Mouse (Mus musculus) cerebellum, adult 18-20 months (tissue): ENCODE data around the gene Ldb3.

Experiments used
- DNase-seq, 2 experiments: peaks; one replicate each; pipeline ENCODE4 v3.0.0; 2021

The Ldb3 gene

DNA sequence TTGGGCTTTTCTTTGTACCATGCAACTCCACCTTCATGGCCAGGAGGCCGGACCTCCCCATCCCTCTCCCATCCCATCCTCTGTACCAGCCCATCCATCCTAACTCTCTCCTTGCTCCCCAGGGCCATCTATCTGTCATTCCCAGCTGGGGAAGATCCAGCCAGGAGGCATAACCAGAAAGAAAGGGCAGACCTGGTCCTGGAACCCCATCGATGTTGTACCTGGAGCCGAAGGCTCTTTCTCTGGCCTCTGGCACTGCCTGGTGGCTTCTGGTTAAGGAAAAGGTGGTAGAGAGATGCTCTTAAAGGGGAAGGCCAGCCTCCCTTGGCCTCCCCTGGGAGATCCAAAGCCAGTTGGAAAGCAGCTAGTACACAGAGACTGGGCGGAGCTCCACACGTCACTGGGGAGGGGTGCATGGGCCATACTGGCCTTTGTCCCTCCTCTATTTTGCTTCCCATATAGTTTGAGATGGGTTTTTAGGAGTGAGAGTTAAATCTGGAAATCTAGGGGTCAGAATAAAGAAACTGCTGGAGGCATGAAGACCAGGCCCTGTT lies 1.6 kb upstream of the Ldb3 start:
- DNase-seq, result no peak

DNA sequence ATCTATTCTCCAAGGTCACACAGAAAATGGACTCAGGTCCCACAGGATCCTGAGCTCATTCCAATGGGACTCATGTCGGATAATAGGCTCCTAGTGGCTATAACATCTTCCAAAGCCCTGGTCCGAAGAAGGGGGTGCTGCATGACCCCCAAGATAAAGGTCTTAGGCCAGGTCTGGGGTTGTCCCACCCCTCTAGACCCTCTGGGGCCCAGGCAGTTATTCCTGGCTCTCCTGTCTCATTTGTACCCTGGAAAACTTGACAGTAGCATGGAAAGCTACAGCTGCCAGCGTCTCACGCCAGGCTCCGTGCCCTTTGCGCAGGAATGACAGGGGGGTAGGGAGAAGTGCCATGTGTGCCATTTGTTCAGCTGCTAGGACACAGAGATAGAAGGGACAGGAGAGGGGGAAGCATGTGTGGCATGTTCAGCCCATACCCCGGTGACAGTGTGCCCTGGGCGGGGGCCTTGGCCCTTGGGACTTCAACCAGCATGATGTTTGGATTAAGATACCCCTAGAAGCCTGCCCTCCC lies 767 bp upstream of the Ldb3 start:
- DNase-seq, result no peak

DNA sequence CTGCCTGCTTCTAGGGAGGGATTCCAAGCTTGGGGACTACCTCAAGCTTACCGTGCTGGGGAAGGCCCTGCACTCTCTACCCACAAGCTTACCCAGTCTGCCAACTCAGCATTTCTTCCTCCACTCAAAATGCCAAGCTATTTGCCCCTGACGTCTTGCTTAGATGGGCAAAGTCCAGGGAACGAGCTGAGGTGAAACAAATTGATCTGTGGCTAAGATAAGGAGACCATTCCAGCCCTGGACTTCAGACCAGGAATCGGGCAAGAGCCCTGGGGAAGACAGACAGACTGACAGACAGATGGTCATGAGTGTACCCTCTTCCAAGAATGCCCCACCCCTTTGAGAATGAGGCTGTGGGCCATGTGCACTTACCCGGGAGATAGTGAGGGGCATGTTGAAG lies 477 bp downstream of the Ldb3 start:
- DNase-seq, result no peak

DNA sequence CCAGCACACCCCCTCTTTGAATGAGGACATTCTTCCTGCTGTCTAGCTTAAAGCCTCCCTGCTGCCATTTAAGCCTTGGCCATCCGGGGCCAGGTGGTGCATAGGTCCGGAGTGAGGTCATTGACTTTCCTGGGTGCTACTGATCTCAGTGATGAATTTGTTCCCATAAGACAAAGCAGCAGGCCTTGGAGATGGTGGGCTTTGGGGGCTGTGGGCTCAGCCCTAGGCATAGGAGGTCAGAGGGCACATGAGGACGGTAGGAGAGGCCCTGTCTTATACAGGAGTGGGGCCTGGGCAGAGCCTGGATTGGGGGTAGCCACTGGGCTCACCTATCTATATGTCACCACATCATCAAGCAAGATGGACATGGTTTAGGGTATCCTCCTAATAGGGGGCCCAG lies 1.6 kb downstream of the Ldb3 start:
- DNase-seq, result no peak

DNA sequence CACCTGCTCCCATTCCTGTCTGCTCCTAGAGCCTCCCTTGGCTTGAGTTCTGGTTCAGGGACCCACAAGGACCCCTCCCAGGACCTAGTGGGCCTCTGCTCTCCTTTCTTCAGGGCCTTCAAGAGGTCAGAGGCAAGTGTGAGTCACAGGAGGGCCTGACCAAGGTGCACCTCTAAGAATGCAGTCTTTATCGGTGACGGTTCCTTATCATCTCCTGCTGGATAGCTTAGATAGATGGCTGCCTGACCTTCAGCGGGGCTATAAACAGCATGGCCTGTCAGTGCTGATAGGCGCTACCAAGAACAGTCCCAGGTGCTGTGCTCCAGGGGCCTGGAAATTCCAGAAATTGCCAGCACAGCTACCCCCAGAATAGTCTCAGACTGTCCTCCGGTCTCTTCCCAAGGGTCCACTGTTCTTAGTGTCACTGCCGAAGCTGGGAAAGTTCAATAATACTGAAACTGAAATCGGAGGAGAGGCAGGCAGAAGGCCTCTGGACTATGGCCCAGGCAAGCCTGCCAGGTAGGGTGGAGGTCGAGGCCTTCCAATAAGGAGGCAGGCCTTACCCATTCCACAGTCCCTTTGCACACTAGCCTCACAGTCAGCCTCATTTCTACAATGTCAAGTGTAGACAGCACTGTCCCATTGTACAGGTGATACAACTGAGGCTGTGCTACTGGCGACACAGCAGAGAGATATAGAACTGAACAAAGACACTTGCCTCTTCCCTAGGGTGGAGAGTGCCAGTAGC lies 3.0 kb downstream of the Ldb3 start:
- no peak for DNase-seq

DNA sequence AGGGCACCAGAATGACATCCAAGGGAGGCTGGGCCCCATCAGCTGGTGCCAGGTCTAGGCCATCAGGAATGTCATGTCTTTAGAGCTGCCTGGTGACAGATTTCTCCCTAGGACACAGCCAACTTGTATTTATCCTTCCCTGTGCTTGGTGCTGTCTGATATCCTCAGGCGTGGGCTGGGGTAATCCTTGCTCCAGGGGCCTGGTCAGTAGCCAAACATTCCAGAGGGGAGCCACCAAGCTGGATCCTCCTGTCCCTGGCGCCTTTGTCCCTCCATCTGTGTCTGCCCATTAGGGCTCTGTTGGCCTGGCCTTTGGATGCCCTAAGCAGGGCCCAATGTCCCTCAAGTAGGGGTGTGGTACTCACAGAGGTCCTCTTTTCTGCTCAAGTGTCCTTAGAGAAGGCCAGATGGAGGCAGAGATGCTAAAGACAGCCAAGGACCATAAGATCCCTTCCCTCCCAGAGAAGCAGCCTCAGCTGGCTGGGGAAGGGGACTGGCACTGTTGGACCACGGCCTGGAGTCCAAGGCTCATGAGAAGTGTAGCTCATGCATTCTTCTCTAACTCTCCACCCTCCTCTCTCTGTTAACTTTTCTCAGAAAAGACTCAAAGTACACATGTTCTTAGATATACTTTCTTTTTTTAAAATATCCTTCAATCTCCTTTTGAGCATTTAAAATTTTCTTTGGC lies 5.6 kb downstream of the Ldb3 start:
- DNase-seq, result no peak

DNA sequence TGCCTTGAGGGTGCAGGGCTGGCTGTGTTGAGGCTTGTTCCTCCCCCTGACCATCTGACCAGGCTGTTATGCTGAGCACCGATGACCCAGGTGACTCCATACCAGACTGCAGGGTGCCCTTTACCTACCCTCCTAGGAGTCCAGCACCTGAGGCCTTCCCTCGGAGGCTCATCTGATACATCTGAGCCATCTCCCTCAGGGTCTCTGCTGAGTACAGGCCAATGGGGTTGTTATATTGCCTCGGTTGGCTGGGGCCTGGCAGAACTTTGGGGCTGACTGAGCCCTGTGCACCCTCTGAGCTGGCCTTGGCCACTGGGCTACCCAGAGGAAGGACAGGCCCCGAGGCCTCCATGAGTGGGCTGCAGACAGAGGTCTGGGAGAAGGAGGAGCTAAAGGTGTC lies 11.6 kb downstream of the Ldb3 start:
- no peak for DNase-seq

DNA sequence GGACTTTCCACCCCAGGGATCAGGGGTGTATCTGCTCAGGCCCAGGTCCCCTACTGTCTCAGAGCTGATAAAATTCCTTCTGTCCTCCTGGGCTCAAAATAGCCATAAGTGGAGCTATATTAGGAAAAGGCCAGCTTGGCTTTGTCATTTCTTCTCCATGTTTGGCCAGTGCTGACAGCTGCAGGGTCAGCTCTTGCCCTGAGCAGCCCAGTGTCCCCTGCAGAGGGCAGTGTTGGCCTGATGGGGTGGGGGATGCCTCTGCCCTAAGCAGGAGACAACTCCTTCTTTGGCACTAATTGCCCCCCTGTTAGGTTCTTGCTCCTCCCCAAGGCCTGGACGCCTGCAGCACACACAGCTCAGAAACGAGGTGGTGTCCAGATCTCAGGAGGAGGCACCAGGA lies 14.4 kb downstream of the Ldb3 start:
- DNase-seq, result peak in 1 of 2 experiments; percentile 16

DNA sequence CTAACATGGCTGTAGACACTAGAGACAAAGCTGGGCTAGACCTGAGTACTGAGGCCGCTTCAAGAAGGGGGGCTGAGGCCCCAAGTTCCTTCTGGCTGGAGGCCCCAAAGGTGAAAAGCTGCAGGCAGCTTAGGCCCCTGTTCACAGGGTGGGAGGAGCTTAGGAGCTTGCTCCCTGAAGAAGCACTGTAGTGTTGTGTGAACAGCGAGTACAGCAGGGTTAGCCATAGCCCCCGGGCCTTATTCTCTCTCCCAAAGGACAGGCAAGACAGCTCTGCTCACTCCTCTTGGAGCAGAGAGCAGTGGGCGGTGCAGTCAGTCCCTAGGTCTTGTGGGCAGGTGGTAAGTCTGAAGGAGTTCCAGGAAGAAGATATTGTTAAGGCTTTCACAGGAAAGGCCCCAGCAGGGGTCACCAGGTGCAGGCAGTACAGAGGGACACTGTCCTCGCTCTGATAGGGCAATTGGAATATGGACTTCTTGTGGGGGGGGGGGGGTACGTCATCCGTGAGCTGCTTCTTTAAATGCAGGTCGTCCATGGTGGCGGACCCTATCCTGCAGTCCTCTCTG lies 15.1 kb downstream of the Ldb3 start:
- no peak for DNase-seq

DNA sequence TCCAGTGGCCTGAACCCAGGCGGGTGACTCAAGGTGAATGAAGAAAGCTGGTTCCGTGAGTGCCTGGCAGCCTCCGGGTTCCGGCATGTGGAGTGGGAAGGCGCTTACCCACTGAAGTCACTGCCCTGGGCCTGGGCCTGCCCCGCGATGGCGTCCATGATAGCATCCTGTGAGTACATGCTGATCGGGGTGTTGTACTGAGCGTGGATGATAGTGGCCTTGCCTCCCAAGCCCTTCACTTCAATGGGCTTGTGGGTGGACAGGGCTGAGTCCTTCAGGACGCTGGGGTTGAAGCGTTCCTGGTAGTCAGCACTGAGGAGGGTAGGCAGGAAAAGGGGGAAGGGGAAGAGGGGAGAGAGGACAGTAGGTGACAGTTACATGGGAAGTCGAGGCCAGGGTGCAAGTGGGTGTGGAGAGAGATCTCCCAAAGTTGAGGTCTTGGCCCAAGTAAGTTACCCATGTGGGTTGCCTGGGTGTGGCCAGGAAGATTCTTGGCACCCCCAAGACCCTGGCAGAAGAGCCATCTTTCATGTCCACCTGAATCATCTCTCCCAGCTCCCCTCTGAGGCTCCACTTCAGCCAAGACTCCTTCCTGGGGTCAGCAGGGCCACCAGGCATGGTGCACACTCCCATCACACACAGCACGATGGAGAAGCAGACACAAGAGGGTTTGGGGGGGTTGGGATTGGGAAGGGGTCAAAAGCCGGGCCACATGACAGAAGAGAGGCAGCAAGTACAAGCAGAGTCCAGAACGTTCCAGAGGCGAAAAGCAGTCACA lies 16.7 kb downstream of the Ldb3 start:
- no peak for DNase-seq

DNA sequence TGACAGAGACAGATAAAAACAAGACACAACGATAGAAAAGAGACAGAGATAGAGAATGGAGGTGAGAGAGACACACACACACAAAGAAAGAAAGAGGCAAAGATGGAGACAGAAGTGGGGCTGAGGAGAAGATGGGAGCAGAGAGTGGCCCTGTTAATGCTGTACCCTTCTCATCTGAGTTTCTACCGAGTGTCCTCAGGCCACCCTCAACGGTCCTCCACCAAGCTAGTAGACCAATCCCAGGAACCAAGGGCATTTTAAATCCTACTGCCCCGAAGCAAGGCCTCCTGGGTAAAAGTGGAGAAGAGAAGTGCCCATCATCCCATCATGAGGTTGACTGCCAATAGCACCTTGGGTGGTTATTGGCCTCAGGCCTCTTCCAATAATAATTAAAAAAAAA lies 17.6 kb downstream of the Ldb3 start:
- DNase-seq, result no peak

DNA sequence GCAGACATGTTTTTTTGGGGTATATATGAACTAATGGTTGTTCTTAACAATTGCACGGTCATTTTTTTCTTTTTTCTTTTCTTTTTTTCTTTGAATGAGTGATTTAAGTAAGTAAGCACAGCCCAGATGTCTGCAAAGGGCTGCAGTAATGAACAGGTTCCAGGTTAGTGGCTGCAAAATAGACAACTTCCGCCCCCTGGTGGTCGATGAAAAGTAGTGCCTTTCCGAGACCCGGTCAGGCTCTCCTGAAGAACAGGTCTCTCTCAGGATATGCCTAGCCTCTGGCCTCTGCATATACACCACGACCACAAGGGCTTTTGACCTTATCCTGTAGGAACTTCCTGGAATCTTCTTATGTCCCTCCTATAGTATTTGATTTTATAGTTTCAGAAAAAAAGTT lies 18.2 kb downstream of the Ldb3 start:
- peak; percentile 86 to 90 for DNase-seq

DNA sequence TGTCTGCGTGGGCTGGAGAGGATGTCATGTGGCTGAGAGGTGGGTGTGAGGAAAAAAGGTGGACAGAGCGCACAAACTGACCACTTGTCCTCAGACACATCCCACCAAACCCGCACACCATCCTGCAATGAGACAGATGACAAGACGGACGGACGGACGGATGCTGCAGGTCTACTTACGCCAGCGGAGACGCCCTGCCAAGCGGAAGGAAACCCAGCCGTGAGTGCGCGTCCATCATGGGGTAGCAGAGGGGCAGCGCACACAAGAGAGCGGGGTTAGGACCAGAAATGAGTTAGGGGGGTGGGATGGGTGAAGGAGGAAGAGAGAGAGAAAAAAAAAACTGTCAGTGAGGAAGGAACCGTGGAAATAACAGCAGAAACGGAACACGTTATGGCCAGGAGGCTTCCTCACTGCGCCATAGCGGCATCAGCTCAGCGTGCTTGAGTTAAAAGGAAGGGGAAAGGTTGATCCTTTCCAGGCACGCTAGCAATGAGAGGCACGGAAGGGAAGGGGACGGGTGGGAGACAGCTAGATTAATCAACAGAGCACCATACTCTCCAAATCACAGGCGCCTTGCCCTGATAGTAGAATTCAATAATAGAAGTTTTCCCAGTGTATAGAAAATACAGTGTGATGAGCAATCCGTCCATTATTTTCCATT lies 18.8 kb downstream of the Ldb3 start:
- DNase-seq, result peak; percentile 12 to 26

DNA sequence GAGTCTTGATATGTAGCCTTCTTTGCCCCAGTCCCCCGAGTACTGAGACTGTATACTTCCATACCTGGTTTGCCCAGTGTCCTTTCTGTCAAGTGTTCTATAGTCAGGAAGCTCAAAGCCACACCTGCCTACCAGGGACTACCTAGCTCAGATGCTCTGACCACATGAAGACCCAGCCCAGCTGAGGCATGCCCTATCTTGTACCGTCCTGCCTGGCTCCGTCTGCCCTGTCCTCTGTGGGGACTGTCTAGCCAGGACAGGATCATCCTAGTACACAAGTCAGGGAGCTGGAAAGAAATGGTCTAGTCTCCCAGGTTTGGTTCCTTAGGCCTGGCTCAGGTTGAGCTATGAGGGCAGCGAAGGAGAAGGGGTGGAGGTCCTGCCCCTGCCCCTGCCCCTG lies 19.9 kb downstream of the Ldb3 start:
- no peak for DNase-seq

DNA sequence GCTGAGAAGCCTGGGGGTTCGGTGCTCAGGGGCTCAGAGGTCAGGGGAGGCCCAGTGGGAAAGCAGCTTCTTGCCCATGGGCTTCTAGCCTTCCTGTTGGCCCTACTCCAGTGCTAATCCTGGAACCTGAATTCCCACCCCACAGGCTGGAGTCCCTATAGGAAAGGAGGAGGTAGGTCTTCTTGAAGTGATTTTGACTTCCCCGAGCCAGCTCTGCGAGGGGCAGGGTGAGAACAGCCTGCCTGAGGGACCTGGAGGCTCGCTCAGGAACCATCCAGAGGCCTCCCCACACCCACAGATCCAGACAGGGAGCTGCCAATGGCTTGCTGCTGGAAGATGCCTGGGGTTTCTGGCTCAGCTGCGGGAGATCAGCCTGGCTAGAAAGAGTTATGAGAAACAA lies 20.8 kb downstream of the Ldb3 start:
- no peak for DNase-seq

DNA sequence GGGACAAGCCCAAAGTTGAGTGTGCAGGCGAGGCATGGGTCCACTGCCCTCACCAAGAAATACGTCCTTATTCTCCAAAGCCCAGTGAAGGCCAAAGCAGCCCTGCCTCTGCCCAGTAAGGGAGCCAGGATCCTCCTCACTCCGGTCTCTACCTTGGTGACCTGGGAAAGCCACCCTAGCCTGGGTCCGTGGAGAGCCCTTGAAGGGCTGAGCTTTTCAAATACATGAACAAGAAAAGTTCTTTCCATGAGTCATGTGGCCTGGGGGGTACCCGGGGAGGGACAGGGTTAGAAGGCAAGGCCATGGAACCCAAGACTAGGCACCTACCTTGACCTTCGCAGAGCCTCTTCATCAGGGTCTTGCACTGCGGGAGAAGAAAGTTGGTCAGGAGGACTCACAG lies 22.0 kb downstream of the Ldb3 start:
- DNase-seq, result no peak

DNA sequence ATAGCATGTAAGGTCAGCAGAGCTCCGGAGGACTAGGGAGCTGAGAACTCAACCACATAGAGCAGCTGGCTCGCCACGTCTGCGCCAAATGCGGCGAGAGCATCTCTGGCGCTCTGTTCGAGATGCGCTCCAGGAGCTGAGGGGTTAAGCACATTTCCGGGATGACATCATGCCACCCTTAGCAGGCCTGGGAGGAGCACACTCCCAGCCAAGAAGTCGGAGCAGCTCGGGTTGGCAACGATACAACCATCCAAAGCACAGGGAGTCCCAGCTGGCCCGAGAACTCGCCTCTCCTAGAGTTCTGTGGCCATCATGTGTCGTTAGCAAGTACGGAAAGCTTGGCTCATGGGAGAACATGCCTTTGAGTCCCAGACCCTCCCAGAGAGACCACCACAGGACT lies 22.8 kb downstream of the Ldb3 start:
- DNase-seq, result peak; percentile 41 to 47

DNA sequence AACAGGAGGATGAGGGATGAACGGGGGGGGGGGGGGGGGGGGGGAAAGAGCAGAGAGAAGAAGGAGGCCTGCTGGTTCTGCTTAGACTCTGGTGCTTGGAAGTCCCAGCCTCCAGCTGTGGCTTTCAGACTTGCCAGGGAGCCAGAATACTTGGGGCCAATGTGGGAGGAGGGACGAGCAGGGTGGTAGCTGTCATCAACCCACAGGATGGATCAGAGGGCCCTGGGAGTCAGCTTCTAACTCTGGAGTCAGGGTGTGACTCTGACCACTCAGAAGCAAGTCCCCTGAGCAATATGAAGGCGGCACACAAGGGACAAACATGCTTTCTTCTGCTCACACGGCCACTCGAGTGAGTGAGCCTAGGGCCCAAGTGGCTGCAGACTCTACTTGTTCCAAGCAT lies 23.8 kb downstream of the Ldb3 start:
- DNase-seq, result no peak

DNA sequence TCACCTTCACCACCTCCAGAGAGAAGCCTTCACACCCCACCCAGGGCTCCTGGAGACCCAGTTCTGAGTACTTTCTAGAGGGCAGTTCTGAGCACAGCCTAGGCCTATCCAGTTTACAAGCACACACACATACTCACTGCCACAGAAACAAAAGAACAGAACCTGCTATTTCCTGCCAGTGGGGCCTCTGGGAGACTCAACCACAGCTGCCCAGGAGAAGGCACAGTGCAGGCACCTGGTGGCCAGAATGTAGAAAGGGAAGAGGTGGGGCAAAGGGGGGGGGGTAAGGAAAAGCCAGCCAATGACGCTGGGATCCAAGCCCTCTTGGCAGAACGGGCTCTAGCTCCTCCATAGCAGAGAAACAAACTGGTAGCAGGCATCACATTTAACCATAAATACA lies 26.1 kb downstream of the Ldb3 start:
- no peak for DNase-seq

DNA sequence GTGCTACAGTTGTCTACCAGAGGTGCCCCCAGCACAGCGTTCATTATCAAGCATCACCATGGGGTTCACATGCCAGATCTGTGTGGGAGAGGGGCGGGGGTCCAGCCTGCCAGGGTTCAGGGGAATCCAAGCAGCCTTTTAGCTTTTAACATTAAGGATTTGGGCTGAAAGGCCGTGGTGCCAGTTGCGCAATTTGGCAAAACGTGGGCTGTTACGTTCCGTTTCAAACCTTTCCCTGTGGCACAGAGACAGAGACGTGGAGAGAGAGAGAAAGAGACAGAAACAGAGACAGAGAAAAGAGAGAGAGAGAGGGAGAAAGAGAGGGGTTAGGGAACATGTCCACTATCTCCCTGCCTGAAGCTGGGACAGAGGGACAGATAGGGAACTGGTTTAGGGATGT lies 26.8 kb downstream of the Ldb3 start:
- DNase-seq, result no peak

DNA sequence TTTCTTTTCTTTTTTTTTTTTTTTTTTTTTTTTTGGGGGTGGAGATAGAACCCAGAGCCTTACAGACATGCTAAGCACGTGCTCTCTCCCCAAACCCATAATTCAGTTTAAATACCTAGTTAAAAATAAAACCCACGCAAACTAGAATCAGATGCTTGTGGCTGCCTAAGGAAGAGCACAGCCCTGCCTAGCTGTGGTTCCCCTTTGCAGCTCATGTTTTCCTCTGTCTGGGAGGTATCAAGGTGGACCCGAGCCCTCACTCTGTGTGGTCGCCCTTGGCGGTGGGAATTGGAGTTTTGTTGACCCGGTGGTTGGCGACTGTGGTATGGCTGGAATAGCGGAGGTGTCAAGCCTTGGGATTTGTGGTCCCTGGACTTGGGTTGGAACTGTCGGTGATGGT lies 29.5 kb downstream of the Ldb3 start:
- DNase-seq, result no peak

DNA sequence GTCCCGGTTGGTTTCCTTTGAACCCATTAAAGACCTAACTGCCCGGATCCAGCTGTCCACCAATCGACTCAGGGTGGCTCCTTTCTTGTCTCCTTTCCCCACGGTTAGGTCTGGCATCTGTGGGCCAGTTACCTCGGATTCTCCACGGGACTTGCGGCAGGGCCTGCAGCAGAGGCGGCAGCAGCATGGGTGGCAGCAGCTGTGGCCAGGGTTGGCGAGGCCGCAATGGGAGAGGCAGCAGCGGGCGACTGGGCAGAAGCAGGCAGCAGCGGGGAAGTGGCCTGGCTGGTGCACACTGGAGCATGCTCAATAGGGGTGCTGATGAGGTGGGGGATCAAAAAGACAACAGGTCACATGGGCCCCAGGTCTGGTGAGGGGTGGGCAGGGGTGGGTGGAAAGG lies 33.3 kb downstream of the Ldb3 start:
- no peak for DNase-seq

DNA sequence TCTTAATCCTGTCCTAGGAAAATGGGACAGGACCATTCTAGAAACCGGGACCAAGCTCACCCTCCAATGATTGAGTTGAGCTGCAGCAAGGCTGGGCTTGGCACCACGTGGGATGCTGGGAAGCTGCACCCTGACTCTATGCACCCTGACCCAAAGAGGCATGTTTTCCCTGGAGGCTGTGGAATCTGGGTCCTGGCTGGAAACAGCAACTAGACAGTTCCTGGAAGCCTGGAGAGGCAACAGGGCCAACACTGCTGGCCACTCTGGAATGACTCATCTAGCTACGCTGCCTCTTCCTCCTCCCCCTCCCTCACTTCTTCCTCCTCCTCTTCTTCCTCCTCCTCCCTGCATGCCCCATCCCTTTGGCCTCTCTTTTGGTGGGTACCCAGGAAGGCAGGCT lies 34.4 kb downstream of the Ldb3 start:
- DNase-seq, result no peak
